Mouse (Mus musculus) liver, adult 2 months (tissue): ENCODE measurements at regions not wholly inside any gene's neighbourhood (a gene's known extent, or its start where the extent isn't known, plus 50 kb on each side); places are given as distances from the start of the nearest gene placed in this dataset.

Experiments used
- DNase-seq: peaks from one replicate; pipeline ENCODE4 v3.0.0-alpha.2; 2011; ENCODE audit warnings: low read depth, low spot score; ENCODE audit errors: extremely low read depth
- H3K27ac ChIP-seq: fragments of 200-500 bp; replicated peaks from 2 replicates; pipeline ENCODE4 v1.5.1; 2012; ENCODE audit warnings: low read depth, mild to moderate bottlenecking, control low read depth, inconsistent platforms, low read length; ENCODE audit not compliant: insufficient read depth
- H3K27me3 ChIP-seq: fragments of 200-500 bp; 2 replicates; pipeline ENCODE4 v1.6.1; 2012; ENCODE audit warnings: mild to moderate bottlenecking, moderate library complexity, low read length, inconsistent platforms; ENCODE audit not compliant: control insufficient read depth, insufficient read depth
- H3K36me3 ChIP-seq: fragments of 200-500 bp; 2 replicates; pipeline ENCODE4 v1.6.1; 2012; ENCODE audit warnings: low read length, inconsistent platforms; ENCODE audit not compliant: control insufficient read depth, insufficient read depth
- H3K4me1 ChIP-seq: fragments of 200-500 bp; 2 replicates; pipeline ENCODE4 v1.6.1; 2011; ENCODE audit warnings: low read length; ENCODE audit not compliant: control insufficient read depth, insufficient read depth
- H3K4me3 ChIP-seq: fragments of 200-500 bp; 2 replicates; pipeline ENCODE4 v1.5.1; 2011; ENCODE audit warnings: low read depth, mild to moderate bottlenecking, control low read depth, low read length, moderate library complexity; ENCODE audit not compliant: insufficient read depth
- H3K79me2 ChIP-seq: fragments of 200-500 bp; 2 replicates; pipeline ENCODE4 v1.6.1; 2012; ENCODE audit warnings: inconsistent platforms, mild to moderate bottlenecking, low read length, moderate library complexity; ENCODE audit not compliant: control insufficient read depth, insufficient read depth
- H3K9ac ChIP-seq: fragments of 200-500 bp; 2 replicates; pipeline ENCODE4 v1.6.1; 2012; ENCODE audit warnings: low read depth, mild to moderate bottlenecking, control low read depth, inconsistent platforms, low read length
- CTCF ChIP-seq: fragments of 200-500 bp; IDR thresholded peaks from 2 replicates; pipeline ENCODE4 v1.5.1; 2011; ENCODE audit warnings: low read depth, low read length, control low read depth
- POLR2A ChIP-seq: fragments of 200-500 bp; IDR thresholded peaks from 2 replicates; pipeline ENCODE4 v1.6.1; 2011; ENCODE audit warnings: low read length, control low read depth; ENCODE audit not compliant: insufficient read depth; ENCODE audit errors: extremely low read depth
- WGBS: fragments of 180-500 bp; shearing (Covaris S2); methylation state at CpG from one replicate; pipeline ENCODE4 v1.1.7; 2018; 5-methylcytosine and 5-hydroxymethylcytosine counted together

DNA sequence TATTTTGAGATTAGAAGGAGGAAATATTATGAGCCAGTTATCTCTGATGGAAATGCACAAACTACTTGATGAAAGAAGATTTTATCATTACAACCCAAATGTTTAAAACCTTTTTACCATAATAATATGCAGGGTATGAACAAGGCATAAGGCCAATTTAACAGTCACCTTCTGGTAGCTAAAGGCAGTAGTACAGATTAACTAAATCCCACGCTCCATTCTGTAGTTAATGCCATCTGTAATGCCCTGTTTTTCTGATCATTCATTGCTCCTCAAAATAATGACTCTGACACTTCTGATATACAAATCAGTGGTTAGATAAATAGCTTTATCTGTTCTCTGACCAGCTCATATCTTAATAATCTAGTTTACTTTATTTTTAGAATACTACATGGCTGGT is 987.8 kb downstream of the Pcdh7 start:
- H3K27me3 ChIP-seq: no peaks in the 10 kb centered on the region
- H3K79me2 ChIP-seq: no peaks in the 10 kb centered on the region
- no peak overlapping the region for H3K9ac ChIP-seq
- H3K4me3 ChIP-seq: no peak overlapping the region
- no peak for TF ChIP-seq POLR2A
- no peak for TF ChIP-seq CTCF
- DNase-seq: no peak
- 81% methylated on average over 1 of the region's 1 CpGs for WGBS
- no peaks in the 10 kb centered on the region for H3K4me1 ChIP-seq
- H3K36me3 ChIP-seq: no peaks in the 10 kb centered on the region
- no peak overlapping the region for H3K27ac ChIP-seq

DNA sequence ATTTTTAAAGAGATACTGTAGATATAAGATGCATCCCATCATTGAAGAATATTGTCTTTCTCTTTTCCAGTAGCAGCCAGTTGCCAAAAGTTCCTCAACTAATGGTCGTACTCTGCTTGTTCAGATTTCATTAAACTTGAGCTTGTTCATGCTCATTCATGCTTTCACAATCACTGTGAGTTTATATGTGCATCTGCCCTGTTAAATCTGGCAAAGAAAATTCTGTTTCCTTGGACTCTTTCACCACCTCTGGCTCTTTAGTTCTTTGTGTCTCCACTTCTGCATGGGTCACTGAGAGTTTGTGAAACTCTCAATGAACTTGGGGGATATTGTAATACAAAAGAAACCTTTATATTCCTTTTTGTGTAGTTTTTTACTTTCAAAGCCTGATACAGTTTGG is 994.6 kb downstream of the Pcdh7 start:
- Histone ChIP-seq H3K4me3 (no peak overlapping the region), H3K9ac (no peak overlapping the region), H3K4me1 (no peaks in the 10 kb centered on the region), H3K79me2 (no peaks in the 10 kb centered on the region), H3K36me3 (no peaks in the 10 kb centered on the region), H3K27me3 (no peaks in the 10 kb centered on the region), H3K27ac (no peak overlapping the region)
- no peak for DNase-seq
- 60% methylated on average over 1 of the region's 1 CpGs for WGBS
- TF ChIP-seq CTCF: no peak
- TF ChIP-seq POLR2A: no peak

GRCm38 (mm10) chr5:58733366-58733765 is 1015.6 kb downstream of the Pcdh7 start:
- H3K4me3 ChIP-seq: no peak overlapping the region
- no peak overlapping the region for H3K9ac ChIP-seq
- no peaks in the 10 kb centered on the region for H3K4me1 ChIP-seq
- H3K36me3 ChIP-seq: no peaks in the 10 kb centered on the region
- H3K27ac ChIP-seq: no peak overlapping the region
- 93% methylated on average over 3 of the region's 3 CpGs for WGBS
- H3K79me2 ChIP-seq: no peaks in the 10 kb centered on the region
- DNase-seq: no peak
- H3K27me3 ChIP-seq: no peaks in the 10 kb centered on the region
- TF ChIP-seq POLR2A (no peak), CTCF (no peak)

DNA sequence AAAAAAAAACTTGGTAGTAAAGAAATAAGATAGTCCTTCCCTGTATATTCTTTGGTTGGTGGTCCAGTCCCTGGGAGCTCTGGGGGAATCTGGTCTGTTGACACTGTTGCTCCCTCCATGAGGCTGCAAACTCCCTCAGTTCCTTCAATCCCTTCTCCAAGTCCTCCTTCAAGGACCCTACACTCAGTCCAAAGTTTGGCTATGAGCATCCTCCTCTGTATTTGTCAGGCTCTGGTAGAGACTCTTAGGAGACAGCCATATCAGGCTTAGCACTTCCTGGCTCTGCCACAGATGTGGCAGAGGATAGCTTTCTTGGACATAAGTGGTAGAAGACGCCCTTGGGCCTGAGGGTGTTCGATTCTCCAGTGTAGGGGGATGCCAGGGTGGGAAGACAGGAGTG is 1016.2 kb downstream of the Pcdh7 start:
- Histone ChIP-seq H3K79me2 (no peaks in the 10 kb centered on the region), H3K4me1 (no peaks in the 10 kb centered on the region), H3K27me3 (no peaks in the 10 kb centered on the region), H3K4me3 (no peak overlapping the region), H3K36me3 (no peaks in the 10 kb centered on the region), H3K27ac (no peak overlapping the region), H3K9ac (no peak overlapping the region)
- WGBS: 80% methylated on average over 2 of the region's 2 CpGs
- no peak for DNase-seq
- TF ChIP-seq CTCF: no peak
- no peak for TF ChIP-seq POLR2A

- Histone ChIP-seq H3K36me3 (no peaks in the 10 kb centered on the region), H3K9ac (no peak overlapping the region), H3K79me2 (no peaks in the 10 kb centered on the region), H3K4me1 (no peaks in the 10 kb centered on the region), H3K4me3 (no peak overlapping the region), H3K27ac (no peak overlapping the region), H3K27me3 (no peaks in the 10 kb centered on the region)
- WGBS: 45% methylated on average over 9 of the region's 9 CpGs
- 0 out of 2 replicates have a peak, but pooled peaks have one; percentile 10 for TF ChIP-seq CTCF
- no peak for TF ChIP-seq POLR2A
- no peak for DNase-seq
Measured at GRCm38 (mm10) chr5:58736610-58737009, 1018.8 kb downstream of the Pcdh7 start.

DNA sequence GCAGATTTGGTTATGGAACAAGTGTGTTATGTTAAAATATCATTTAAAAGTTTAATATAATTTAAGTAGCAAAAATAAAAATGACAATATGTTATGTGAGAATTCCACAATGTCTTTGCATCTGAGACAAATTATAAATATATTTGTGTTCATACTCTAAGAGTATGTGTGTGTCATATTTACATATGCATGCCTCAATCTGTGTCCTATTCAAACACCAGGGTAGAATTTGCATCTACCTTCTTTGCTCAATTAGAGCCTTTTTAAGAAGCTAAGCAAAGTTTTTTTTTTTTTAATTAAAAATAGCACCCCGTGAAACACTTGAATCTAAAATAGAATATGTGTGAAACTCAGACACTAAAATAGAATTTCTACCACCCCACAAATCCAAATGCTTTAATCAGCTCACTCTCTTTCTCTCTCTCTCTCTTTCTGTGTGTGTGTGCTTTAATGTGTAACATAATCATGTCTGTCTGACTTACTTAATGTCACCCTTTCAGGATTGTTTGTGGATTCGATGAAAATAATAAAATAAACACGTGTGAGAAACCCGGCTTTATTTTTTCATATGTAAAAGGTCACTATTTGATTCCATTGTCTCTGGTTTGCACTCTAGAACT is 1019.6 kb downstream of the Pcdh7 start:
- Histone ChIP-seq H3K9ac (no peak overlapping the region), H3K27me3 (no peaks in the 10 kb centered on the region), H3K4me1 (no peaks in the 10 kb centered on the region), H3K4me3 (no peak overlapping the region), H3K36me3 (no peaks in the 10 kb centered on the region), H3K79me2 (no peaks in the 10 kb centered on the region), H3K27ac (no peak overlapping the region)
- DNase-seq: no peak
- TF ChIP-seq POLR2A (no peak), CTCF (no peak)
- 84% methylated on average over 4 of the region's 4 CpGs for WGBS
